Mouse (Mus musculus) ES-Bruce4 (cell line): ENCODE measurements around the gene Ephb1.

ENCODE experiments used
- CTCF ChIP-seq: IDR thresholded peaks from one replicate; pipeline ENCODE4 v1.8.1; 2011; ENCODE audit warnings: low read depth, low read length
- EP300 ChIP-seq: IDR thresholded peaks from 2 replicates; pipeline ENCODE4 v1.6.1; 2011; ENCODE audit warnings: low read depth, low read length; ENCODE audit not compliant: insufficient read depth
- POLR2A ChIP-seq: IDR thresholded peaks from one replicate; pipeline ENCODE4 v1.8.1; 2011; ENCODE audit warnings: low read length; ENCODE audit not compliant: insufficient read depth

GRCm38 (mm10) chr9:101982378-101982777 is 372.1 kb downstream of the Ephb1 start:
- TF ChIP-seq CTCF (no peak), POLR2A (no peak), EP300 (no peak)
